Mouse (Mus musculus): ENCODE results near the gene Tcp11l2.

The Tcp11l2 gene

GRCm38 (mm10) chr10:84576395-84577070 is at the start of gene Tcp11l2:
Tcp11l2 (plus strand) TSS chr10:84576626.
- no peak for TF ChIP-seq GATA4 (IDR thresholded peaks at IDR 0.05; ENCODE audit: insufficient replicate concordance, low read length)

- no peak for TF ChIP-seq GATA4 (IDR thresholded peaks at IDR 0.05; ENCODE audit: insufficient replicate concordance, low read length)
Observed at GRCm38 (mm10) chr10:84527070-84527469, 49.4 kb upstream of the Tcp11l2 start.

- TF ChIP-seq GATA4 (IDR thresholded peaks at IDR 0.05; ENCODE audit: insufficient replicate concordance, low read length) = no peak
Observed at GRCm38 (mm10) chr10:84527631-84528030, 48.8 kb upstream of the Tcp11l2 start.

GRCm38 (mm10) chr10:84530388-84530787 is 46.0 kb upstream of the Tcp11l2 start:
- TF ChIP-seq GATA4 (IDR thresholded peaks at IDR 0.05; ENCODE audit: insufficient replicate concordance, low read length) = no peak

- no peak for TF ChIP-seq GATA4 (IDR thresholded peaks at IDR 0.05; ENCODE audit: insufficient replicate concordance, low read length)
Observed at GRCm38 (mm10) chr10:84531576-84531975, 44.9 kb upstream of the Tcp11l2 start.

GRCm38 (mm10) chr10:84532191-84532889 is 44.1 kb upstream of the Tcp11l2 start:
- TF ChIP-seq GATA4 (IDR thresholded peaks at IDR 0.05; ENCODE audit: insufficient replicate concordance, low read length) = no peak

- TF ChIP-seq GATA4 (IDR thresholded peaks at IDR 0.05; ENCODE audit: insufficient replicate concordance, low read length) = no peak
Observed at GRCm38 (mm10) chr10:84532911-84533882, 43.2 kb upstream of the Tcp11l2 start.

GRCm38 (mm10) chr10:84533912-84534671 is 42.3 kb upstream of the Tcp11l2 start, which contains the start of gene Ckap4:
Ckap4 (minus strand) TSS chr10:84534062.
- TF ChIP-seq GATA4 (IDR thresholded peaks at IDR 0.05; ENCODE audit: insufficient replicate concordance, low read length) = no peak

- TF ChIP-seq GATA4 (IDR thresholded peaks at IDR 0.05; ENCODE audit: insufficient replicate concordance, low read length) = no peak
Observed at GRCm38 (mm10) chr10:84535458-84535857, 41.0 kb upstream of the Tcp11l2 start.

- TF ChIP-seq GATA4 (IDR thresholded peaks at IDR 0.05; ENCODE audit: insufficient replicate concordance, low read length) = no peak
Observed at GRCm38 (mm10) chr10:84535859-84536258, 40.6 kb upstream of the Tcp11l2 start.

GRCm38 (mm10) chr10:84539651-84540050 is 36.8 kb upstream of the Tcp11l2 start:
- no peak for TF ChIP-seq GATA4 (IDR thresholded peaks at IDR 0.05; ENCODE audit: insufficient replicate concordance, low read length)

GRCm38 (mm10) chr10:84542802-84543658 is 33.4 kb upstream of the Tcp11l2 start:
- no peak for TF ChIP-seq GATA4 (IDR thresholded peaks at IDR 0.05; ENCODE audit: insufficient replicate concordance, low read length)

- no peak for TF ChIP-seq GATA4 (IDR thresholded peaks at IDR 0.05; ENCODE audit: insufficient replicate concordance, low read length)
Observed at GRCm38 (mm10) chr10:84544841-84545610, 31.4 kb upstream of the Tcp11l2 start.
